Comparison of ENCODE assay signal across 12 mouse cellular contexts in the genomic region with DNA sequence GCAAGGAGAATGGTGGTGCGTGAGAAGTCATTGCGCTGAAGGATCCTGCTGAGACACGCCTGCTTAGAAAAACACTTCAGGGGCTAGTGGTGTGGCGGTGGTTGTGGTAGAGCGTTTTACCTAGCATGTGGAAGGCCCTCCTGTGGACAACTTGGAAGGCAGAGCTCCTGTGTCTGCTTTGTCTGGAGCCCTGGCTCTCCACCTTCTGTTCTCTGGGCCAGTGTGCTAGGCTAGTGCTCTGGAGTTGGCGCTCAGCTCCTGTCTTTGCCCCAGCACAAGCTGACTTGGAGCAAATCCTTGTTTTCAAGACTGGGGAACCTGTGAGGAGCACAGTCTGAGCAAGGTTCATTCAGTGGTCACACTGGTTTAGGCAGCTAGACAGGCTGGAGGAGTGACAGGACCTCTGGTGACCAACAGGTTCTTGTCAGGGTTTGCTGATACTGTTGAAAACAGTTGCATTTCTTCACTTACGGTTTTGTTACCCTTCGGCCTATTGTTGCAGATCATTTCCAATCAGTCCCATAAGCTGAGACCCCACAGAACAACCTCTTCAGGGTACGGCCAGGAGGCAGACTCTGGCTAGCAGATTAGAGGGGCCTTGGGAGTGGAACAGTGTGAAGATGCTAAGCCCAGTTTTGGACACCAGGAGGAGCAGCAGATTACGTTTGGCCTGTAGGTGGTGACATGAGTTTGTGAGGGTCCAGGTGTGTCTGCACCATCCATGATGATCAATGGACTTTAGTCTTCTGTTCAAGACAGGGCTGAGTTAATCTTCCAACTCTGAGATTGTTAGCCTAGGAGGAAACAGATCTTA. TPM values are rescaled to one million over a fixed set of nuclear protein-coding genes. Genes with fewer than 3 reads are reported as not detected.
DNase-seq lines count a peak whose midpoint lies in the region; ATAC-seq and TF ChIP-seq lines count a peak whose summit lies in the region.
"Had no signal": no experiment of that assay in that cellular context is flagged by ENCODE, and none has a peak within 500 bp of the region (broad histone marks: within the 10 kb centered on the region; RNA-seq: fewer than 3 reads in every experiment).

No protein-coding gene starts in this region.

- dilution Hi-C loops in CH12.LX (cut with MboI; ENCODE audit: extremely low pct_ligation_motif_present, extremely low pct_unique_long_range_greater_than_20kb, low sequenced_read_pairs): no loop called here

- 90% methylated on average over 10 of the region's 10 CpGs for WGBS in kidney, embryonic 15.5 days
- WGBS in intestine, embryonic 16.5 days: 83% methylated on average over 10 of the region's 10 CpGs
- WGBS in hindbrain, embryonic 12.5 days: 91% methylated on average over 10 of the region's 10 CpGs

- DNase-seq in kidney, adult 9 months: peak; percentile 68
- DNase-seq in CH12.LX (ENCODE audit: extremely low read depth): no peak
- no peak for DNase-seq in brain, embryonic 14.5 days (ENCODE audit: low read depth)
- no peak for DNase-seq in gastrocnemius, adult 18-20 months (ENCODE audit: low spot score)
- DNase-seq: right cerebral cortex, adult 18-20 months had no signal

- H3K9ac ChIP-seq in kidney, embryonic 15.5 days: no peak overlapping the region
- no peak overlapping the region for H3K9ac ChIP-seq in CH12.LX (ENCODE audit: insufficient read depth, low read depth)
- no peak overlapping the region for H3K9ac ChIP-seq in intestine, embryonic 16.5 days (ENCODE audit: low read depth, low read length)
- H3K9ac ChIP-seq in hindbrain, embryonic 12.5 days: no peak overlapping the region
- H3K9ac ChIP-seq: midbrain, embryonic 13.5 days had no signal

- H3K27me3 ChIP-seq in kidney, embryonic 15.5 days: no peaks in the 10 kb centered on the region
- H3K27me3 ChIP-seq in CH12.LX (replicated peaks): no peaks in the 10 kb centered on the region
- no peaks in the 10 kb centered on the region for H3K27me3 ChIP-seq in intestine, embryonic 16.5 days (replicated peaks; ENCODE audit: control insufficient read depth, insufficient read depth, low read length)
- no peaks in the 10 kb centered on the region for H3K27me3 ChIP-seq in hindbrain, embryonic 12.5 days
- H3K27me3 ChIP-seq: midbrain, embryonic 13.5 days had no signal

- peak; percentile 61 for TF ChIP-seq RAD21 in CH12.LX (IDR thresholded peaks at IDR 0.05; ENCODE audit: low read depth, low read length)

- H3K27ac ChIP-seq in kidney, embryonic 15.5 days: no peak overlapping the region
- no peak overlapping the region for H3K27ac ChIP-seq in CH12.LX (ENCODE audit: insufficient read depth, low read depth)
- H3K27ac ChIP-seq in intestine, embryonic 16.5 days (ENCODE audit: low read length): peak overlapping the region; percentile 21; the same call in 1 of the 2 replicates
- H3K27ac ChIP-seq in hindbrain, embryonic 12.5 days: no peak overlapping the region
- H3K27ac ChIP-seq: midbrain, embryonic 13.5 days had no signal

- peak; percentile 12 to 87; a peak in 2 of 4 replicates for TF ChIP-seq CTCF in CH12.LX (conservative IDR thresholded peaks at IDR 0.05 in 1 of 2, IDR thresholded peaks at IDR 0.05 in 1 of 2; ENCODE audit: low read depth in 2 of 2, low read length in 2 of 2)
- TF ChIP-seq CTCF in brain, embryonic 14.5 days (IDR thresholded peaks at IDR 0.05; ENCODE audit: borderline replicate concordance, extremely low read depth, insufficient read depth, insufficient read length): peak; percentile 24; the same call in 1 of the 2 replicates

- peaks cover 30% of the 10 kb centered on the region for H3K36me3 ChIP-seq in kidney, embryonic 15.5 days
- H3K36me3 ChIP-seq in CH12.LX (replicated peaks in 1 of 2; ENCODE audit: control insufficient read depth in 1 of 2, insufficient read depth in 1 of 2, low read length in 1 of 2): peaks cover 0 to 44% of the 10 kb centered on the region in 2 experiments
- peaks cover 2% of the 10 kb centered on the region; the same call in 1 of the 2 replicates for H3K36me3 ChIP-seq in intestine, embryonic 16.5 days (ENCODE audit: control insufficient read depth, insufficient read depth, low read length)
- peaks cover 34% of the 10 kb centered on the region for H3K36me3 ChIP-seq in hindbrain, embryonic 12.5 days

- in situ Hi-C loops in CH12.LX (cut with MboI; ENCODE audit: low pct_ligation_motif_present, low pct_unique_long_range_greater_than_20kb, low sequenced_read_pairs): no loop called here

- H3K4me2 ChIP-seq in kidney, embryonic 15.5 days: no peak overlapping the region
- H3K4me2 ChIP-seq in CH12.LX (ENCODE audit: insufficient read depth, low read depth, poor library complexity, severe bottlenecking): no peak overlapping the region
- no peak overlapping the region for H3K4me2 ChIP-seq in intestine, embryonic 16.5 days (ENCODE audit: low read depth, low read length)
- H3K4me2 ChIP-seq in hindbrain, embryonic 12.5 days (replicated peaks): no peak overlapping the region
- H3K4me2 ChIP-seq: midbrain, embryonic 13.5 days had no signal

- H3K4me3 ChIP-seq in kidney, embryonic 15.5 days (replicated peaks): no peak overlapping the region
- H3K4me3 ChIP-seq in CH12.LX (replicated peaks in 1 of 3; ENCODE audit: low read depth in 2 of 3, low read length in 2 of 3, poor library complexity in 1 of 3): no peak overlapping the region
- no peak overlapping the region for H3K4me3 ChIP-seq in intestine, embryonic 16.5 days (ENCODE audit: low read length)
- H3K4me3 ChIP-seq in hindbrain, embryonic 12.5 days: no peak overlapping the region
- H3K4me3 ChIP-seq: midbrain, embryonic 13.5 days had no signal

- no peaks in the 10 kb centered on the region for H3K9me3 ChIP-seq in kidney, embryonic 15.5 days (replicated peaks)
- no peaks in the 10 kb centered on the region for H3K9me3 ChIP-seq in CH12.LX (replicated peaks; ENCODE audit: low read length)
- no peaks in the 10 kb centered on the region for H3K9me3 ChIP-seq in intestine, embryonic 16.5 days (ENCODE audit: control insufficient read depth, low read length)
- H3K9me3 ChIP-seq in hindbrain, embryonic 12.5 days (replicated peaks): no peaks in the 10 kb centered on the region
- H3K9me3 ChIP-seq: G1E; midbrain, embryonic 13.5 days had no signal

- no peak for ATAC-seq in kidney, embryonic 15.5 days (replicated peaks; ENCODE audit: low FRiP score)
- ATAC-seq in intestine, embryonic 16.5 days: peak; percentile 73
- ATAC-seq in CD4-positive, CD25-positive, alpha-beta regulatory T cell, adult 4 months: no peak
- ATAC-seq in hindbrain, embryonic 12.5 days (ENCODE audit: low FRiP score): no peak
- ATAC-seq: midbrain, embryonic 13.5 days had no signal

- 0 out of 2 replicates have a peak, but pooled peaks cover 3% of the 10 kb centered on the region for H3K4me1 ChIP-seq in kidney, embryonic 15.5 days
- peaks cover 0 to 12% of the 10 kb centered on the region in 2 experiments; a peak in 2 of 4 replicates for H3K4me1 ChIP-seq in CH12.LX (ENCODE audit: control insufficient read depth in 1 of 2, insufficient read depth in 2 of 2)
- H3K4me1 ChIP-seq in intestine, embryonic 16.5 days (ENCODE audit: control insufficient read depth, insufficient read depth, low read length): peaks cover 23% of the 10 kb centered on the region; the same call in 1 of the 2 replicates
- peaks cover 11% of the 10 kb centered on the region for H3K4me1 ChIP-seq in hindbrain, embryonic 12.5 days

- TF ChIP-seq EP300 in CH12.LX (IDR thresholded peaks at IDR 0.05; ENCODE audit: low read length): no peak

- H3K79me2 ChIP-seq in CH12.LX (replicated peaks; ENCODE audit: control insufficient read depth, extremely low read depth, insufficient read depth, poor library complexity, severe bottlenecking): no peaks in the 10 kb centered on the region; the same call in 1 of the 2 replicates

- no peak for TF ChIP-seq POLR2A in CH12.LX (IDR thresholded peaks at IDR 0.05; ENCODE audit: low read depth, low read length)
- no peak for TF ChIP-seq POLR2A in brain, embryonic 14.5 days (IDR thresholded peaks at IDR 0.05; ENCODE audit: borderline replicate concordance, extremely low read depth, insufficient read depth, insufficient read length, poor library complexity, severe bottlenecking)

RNA-seq across cellular contexts. Expression of gene Sun1, which starts 8.6 kb away (rescaled TPM):
- polyA plus RNA-seq in kidney, embryonic 15.5 days (2015; fragmentation: Nextera tagmentation; extraction: Ambion mirVana): 50.0 and 57.3 TPM in 2 replicates
- total RNA-seq in CH12.LX (2012; rRNA removed) (16.7 and 18.5 TPM in 2 replicates), CH12.LX (2014; rRNA removed) (12.2 and 12.9 TPM in 2 replicates)
- 8.7 and 10.1 TPM in 2 replicates for polyA plus RNA-seq in CH12.LX (2012; ENCODE audit: insufficient read length, low read depth)
- 72.7 and 75.2 TPM in 2 replicates for polyA plus RNA-seq in brain, embryonic 14.5 days (2012; rRNA removed)
- polyA plus RNA-seq in intestine, embryonic 16.5 days (2015; fragmentation: Nextera tagmentation; extraction: Ambion mirVana): 36.6 and 38.8 TPM in 2 replicates
- 10 to 100 TPM; 36.2 to 64.2 TPM for polyA plus RNA-seq in CD4-positive, CD25-positive, alpha-beta regulatory T cell, adult 4 months (2017; shearing (Covaris generic))
- total RNA-seq in gastrocnemius, adult 18-20 months (2021): 10 to 100 TPM; 36.8 to 37.0 TPM
- polyA plus RNA-seq in hindbrain, embryonic 12.5 days (2016; fragmentation: Nextera tagmentation; extraction: Ambion mirVana): 50.4 and 55.3 TPM in 2 replicates

RNA-seq across cellular contexts. Expression of gene Get4, which starts 43.0 kb away (rescaled TPM):
- 142 and 157 TPM in 2 replicates for polyA plus RNA-seq in kidney, embryonic 15.5 days (2015; fragmentation: Nextera tagmentation; extraction: Ambion mirVana)
- total RNA-seq in CH12.LX (2012; rRNA removed) (91.4 and 93.9 TPM in 2 replicates), CH12.LX (2014; rRNA removed) (96.4 and 103 TPM in 2 replicates)
- 140 and 164 TPM in 2 replicates for polyA plus RNA-seq in CH12.LX (2012; ENCODE audit: insufficient read length, low read depth)
- polyA plus RNA-seq in brain, embryonic 14.5 days (2012; rRNA removed): 93.2 and 122 TPM in 2 replicates
- 136 and 143 TPM in 2 replicates for polyA plus RNA-seq in intestine, embryonic 16.5 days (2015; fragmentation: Nextera tagmentation; extraction: Ambion mirVana)
- polyA plus RNA-seq in CD4-positive, CD25-positive, alpha-beta regulatory T cell, adult 4 months (2017; shearing (Covaris generic)): 10 to 100 TPM; 12.5 to 12.6 TPM
- total RNA-seq in gastrocnemius, adult 18-20 months (2021): 10 to 100 TPM; 28.6 to 31.9 TPM
- polyA plus RNA-seq in hindbrain, embryonic 12.5 days (2016; fragmentation: Nextera tagmentation; extraction: Ambion mirVana): 123 and 126 TPM in 2 replicates

RNA-seq across cellular contexts. Expression of gene Dnaaf5, which starts 59.1 kb away (rescaled TPM):
- polyA plus RNA-seq in kidney, embryonic 15.5 days (2015; fragmentation: Nextera tagmentation; extraction: Ambion mirVana): 8.7 and 10.4 TPM in 2 replicates
- total RNA-seq in CH12.LX (2012; rRNA removed): 17.6 and 21.7 TPM in 2 replicates
- total RNA-seq in CH12.LX (2014; rRNA removed): 13.8 and 17.9 TPM in 2 replicates
- polyA plus RNA-seq in CH12.LX (2012; ENCODE audit: insufficient read length, low read depth): 22.9 and 25.2 TPM in 2 replicates
- polyA plus RNA-seq in brain, embryonic 14.5 days (2012; rRNA removed): 12.6 and 14.9 TPM in 2 replicates
- polyA plus RNA-seq in intestine, embryonic 16.5 days (2015; fragmentation: Nextera tagmentation; extraction: Ambion mirVana): 2.4 and 4.7 TPM in 2 replicates
- polyA plus RNA-seq in CD4-positive, CD25-positive, alpha-beta regulatory T cell, adult 4 months (2017; shearing (Covaris generic)): 10 to 100 TPM in 1 of 2 experiments, 1 to 10 TPM in 1; 8.2 to 16.0 TPM
- total RNA-seq in gastrocnemius, adult 18-20 months (2021): 10 to 100 TPM; 16.3 to 18.5 TPM
- polyA plus RNA-seq in hindbrain, embryonic 12.5 days (2016; fragmentation: Nextera tagmentation; extraction: Ambion mirVana): 6.5 and 8.0 TPM in 2 replicates

RNA-seq across cellular contexts. Expression of gene Prkar1b, which starts 59.3 kb away (rescaled TPM):
- 21.2 and 22.7 TPM in 2 replicates for polyA plus RNA-seq in kidney, embryonic 15.5 days (2015; fragmentation: Nextera tagmentation; extraction: Ambion mirVana)
- not detected in 2 replicates for total RNA-seq in CH12.LX (2012; rRNA removed)
- not detected in 2 replicates for total RNA-seq in CH12.LX (2014; rRNA removed)
- polyA plus RNA-seq in CH12.LX (2012; ENCODE audit: insufficient read length, low read depth): not detected in 2 replicates
- 148 and 202 TPM in 2 replicates for polyA plus RNA-seq in brain, embryonic 14.5 days (2012; rRNA removed)
- 22.7 and 23.6 TPM in 2 replicates for polyA plus RNA-seq in intestine, embryonic 16.5 days (2015; fragmentation: Nextera tagmentation; extraction: Ambion mirVana)
- polyA plus RNA-seq in CD4-positive, CD25-positive, alpha-beta regulatory T cell, adult 4 months (2017; shearing (Covaris generic)): 1 to 10 TPM in 1 of 2 experiments, under 1 TPM in 1; 0.98 to 3.1 TPM
- 1 to 10 TPM in 1 of 2 experiments, under 1 TPM in 1; 0.78 to 1.3 TPM for total RNA-seq in gastrocnemius, adult 18-20 months (2021)
- 70.1 and 72.6 TPM in 2 replicates for polyA plus RNA-seq in hindbrain, embryonic 12.5 days (2016; fragmentation: Nextera tagmentation; extraction: Ambion mirVana)
- total RNA-seq: common myeloid progenitor, adult 5-6 weeks had no signal
- polyA plus RNA-seq: G1E had no signal
